Mouse (Mus musculus): ENCODE data around the gene Abcc8.

DNA sequence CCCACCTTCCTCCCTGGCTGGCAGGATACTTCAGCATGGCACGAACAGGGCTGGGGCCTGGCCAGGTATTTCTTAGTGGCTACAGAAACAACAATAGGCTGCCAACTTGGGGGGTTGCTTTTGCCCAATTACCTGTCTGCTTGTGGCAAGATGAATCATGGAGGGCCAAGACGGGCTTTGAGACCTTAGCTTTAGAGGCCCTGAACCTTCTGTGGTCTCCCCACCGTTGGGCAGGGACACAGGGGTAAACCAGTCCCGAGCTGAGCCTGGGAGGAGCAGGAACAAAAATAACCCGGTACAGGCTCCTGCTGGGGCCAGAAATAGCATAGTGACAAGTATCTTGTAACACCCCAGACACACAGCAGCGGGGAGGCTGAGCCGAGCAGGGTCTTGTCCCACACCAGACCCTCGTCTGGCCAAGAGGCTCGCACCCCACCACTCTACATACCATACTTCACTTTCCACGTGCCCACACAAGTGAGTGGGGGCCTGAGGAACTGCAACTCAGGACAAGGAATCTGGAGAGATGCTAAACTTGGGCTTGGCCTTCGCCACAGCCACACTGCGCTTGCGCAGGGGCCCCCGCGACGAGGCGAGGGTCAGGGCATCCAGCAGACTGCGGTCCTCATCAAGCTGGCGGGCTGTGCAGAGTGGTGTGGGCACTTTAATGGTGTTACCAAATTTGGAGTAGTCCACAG is 81.5 kb downstream of the Abcc8 start:
- TF ChIP-seq POLR2A (IDR thresholded peaks at IDR 0.05; ENCODE audit: control insufficient read depth, extremely low read depth, insufficient read depth, low read length, poor library complexity) (no peak), CTCF (IDR thresholded peaks at IDR 0.05; ENCODE audit: borderline replicate concordance, control insufficient read depth, extremely low read depth, insufficient read depth, low read length, poor library complexity) (no peak)

All from thymus, adult 2 months (tissue).